In genomic region chr9:54641548-54641947, GRCm38 (mm10) we compare ENCODE assay signal across 23 mouse cellular contexts. TPM values are rescaled to one million over a fixed set of nuclear protein-coding genes. Genes with fewer than 3 reads are reported as not detected.
DNase-seq lines count a peak whose midpoint lies in the region; ATAC-seq and TF ChIP-seq lines count a peak whose summit lies in the region.
"Had no signal": no experiment of that assay in that cellular context is flagged by ENCODE, and none has a peak within 500 bp of the region (broad histone marks: within the 10 kb centered on the region; RNA-seq: fewer than 3 reads in every experiment).

No protein-coding gene starts in this region.

- no peak overlapping the region for H3K9ac ChIP-seq in MEL (ENCODE audit: control insufficient read depth, low read depth, low read length, poor library complexity, severe bottlenecking)
- no peak overlapping the region for H3K9ac ChIP-seq in stomach, postnatal 0 days (ENCODE audit: low read length)
- no peak overlapping the region for H3K9ac ChIP-seq in kidney, embryonic 14.5 days (ENCODE audit: low read depth, low read length)
- H3K9ac ChIP-seq: embryonic facial prominence, embryonic 13.5 days; embryonic facial prominence, embryonic 15.5 days; forebrain, embryonic 12.5 days had no signal

- no peak for TF ChIP-seq CTCF in MEL (IDR thresholded peaks at IDR 0.05 in 2 of 3, conservative IDR thresholded peaks at IDR 0.05 in 1 of 3; ENCODE audit: control insufficient read depth in 1 of 3, insufficient read depth in 1 of 3, low read depth in 2 of 3, low read length in 3 of 3, poor library complexity in 1 of 3, severe bottlenecking in 1 of 3)
- TF ChIP-seq CTCF in stomach, postnatal 0 days (IDR thresholded peaks at IDR 0.05; ENCODE audit: low read depth), result no peak

- H3K36me3 ChIP-seq in MEL (ENCODE audit: control insufficient read depth in 1 of 2, insufficient read depth in 2 of 2, low read length in 2 of 2), result peaks cover 0 to 16% of the 10 kb centered on the region in 2 experiments; a peak in 2 of 4 replicates
- H3K36me3 ChIP-seq in stomach, postnatal 0 days (ENCODE audit: control insufficient read depth, insufficient read depth, low read length), result no peaks in the 10 kb centered on the region
- H3K36me3 ChIP-seq in kidney, embryonic 14.5 days (ENCODE audit: control insufficient read depth, insufficient read depth, low read length), result no peaks in the 10 kb centered on the region
- H3K36me3 ChIP-seq: embryonic facial prominence, embryonic 13.5 days; embryonic facial prominence, embryonic 15.5 days; forebrain, embryonic 10.5 days; forebrain, embryonic 12.5 days; G1E had no signal

- peaks cover 7 to 13% of the 10 kb centered on the region in 2 experiments for H3K4me1 ChIP-seq in MEL (ENCODE audit: control insufficient read depth in 1 of 2, insufficient read depth in 2 of 2, low read length in 2 of 2)
- H3K4me1 ChIP-seq in stomach, postnatal 0 days (replicated peaks; ENCODE audit: control insufficient read depth, insufficient read depth), result no peaks in the 10 kb centered on the region
- no peaks in the 10 kb centered on the region for H3K4me1 ChIP-seq in kidney, embryonic 14.5 days (ENCODE audit: control insufficient read depth, insufficient read depth, low read length)
- H3K4me1 ChIP-seq: embryonic facial prominence, embryonic 13.5 days; forebrain, embryonic 10.5 days; forebrain, embryonic 12.5 days had no signal

- H3K27me3 ChIP-seq in MEL (ENCODE audit: control insufficient read depth in 1 of 2, insufficient read depth in 2 of 2, low read length in 2 of 2), result no peaks in the 10 kb centered on the region
- H3K27me3 ChIP-seq in stomach, postnatal 0 days (ENCODE audit: control insufficient read depth, insufficient read depth, low read length), result no peaks in the 10 kb centered on the region
- H3K27me3 ChIP-seq in kidney, embryonic 14.5 days (ENCODE audit: control insufficient read depth, insufficient read depth, low read length), result no peaks in the 10 kb centered on the region
- H3K27me3 ChIP-seq: embryonic facial prominence, embryonic 13.5 days; embryonic facial prominence, embryonic 15.5 days; forebrain, embryonic 12.5 days had no signal

- no peaks in the 10 kb centered on the region for H3K9me3 ChIP-seq in MEL (replicated peaks; ENCODE audit: insufficient read depth, low read length)
- H3K9me3 ChIP-seq in stomach, postnatal 0 days (ENCODE audit: control insufficient read depth, low read length), result no peaks in the 10 kb centered on the region
- H3K9me3 ChIP-seq in kidney, embryonic 14.5 days (ENCODE audit: control insufficient read depth, low read length), result no peaks in the 10 kb centered on the region
- H3K9me3 ChIP-seq: embryonic facial prominence, embryonic 13.5 days; embryonic facial prominence, embryonic 15.5 days; forebrain, embryonic 10.5 days; forebrain, embryonic 12.5 days; G1E had no signal

- no peak for TF ChIP-seq EP300 in MEL (IDR thresholded peaks at IDR 0.05; ENCODE audit: low read depth in 1 of 2, low read length in 2 of 2)
- no peak for TF ChIP-seq EP300 in stomach, postnatal 0 days (optimal IDR thresholded peaks at IDR 0.05)

- no peak for ATAC-seq in stomach, postnatal 0 days (ENCODE audit: low FRiP score, low TSS enrichment)
- ATAC-seq in kidney, embryonic 14.5 days (ENCODE audit: low FRiP score, low TSS enrichment), result no peak
- ATAC-seq: forebrain, embryonic 14.5 days; forebrain, embryonic 16.5 days had no signal

- TF ChIP-seq POLR2A in MEL (IDR thresholded peaks at IDR 0.05; ENCODE audit: control insufficient read depth in 1 of 2, insufficient read depth in 1 of 2, low read depth in 1 of 2, low read length in 2 of 2, poor library complexity in 1 of 2), result no peak

- no peak for TF ChIP-seq RAD21 in MEL (IDR thresholded peaks at IDR 0.05; ENCODE audit: low read depth, low read length)

- H3K79me2 ChIP-seq in MEL (ENCODE audit: control insufficient read depth, insufficient read depth, low read length, poor library complexity), result no peaks in the 10 kb centered on the region

- no peak overlapping the region for H3K4me2 ChIP-seq in stomach, postnatal 0 days (replicated peaks; ENCODE audit: low read depth)
- H3K4me2 ChIP-seq in kidney, embryonic 14.5 days (replicated peaks; ENCODE audit: low read depth, low read length), result no peak overlapping the region
- H3K4me2 ChIP-seq: embryonic facial prominence, embryonic 13.5 days; embryonic facial prominence, embryonic 15.5 days; forebrain, embryonic 12.5 days had no signal

- 80% methylated on average over 3 of the region's 3 CpGs for WGBS in stomach, postnatal 0 days
- WGBS in kidney, embryonic 14.5 days, result 66% methylated on average over 3 of the region's 3 CpGs

- H3K4me3 ChIP-seq in MEL (ENCODE audit: control insufficient read depth in 1 of 2, insufficient read depth in 1 of 2, low read depth in 2 of 2, low read length in 2 of 2), result no peak overlapping the region; a peak in 1 of 4 replicates
- no peak overlapping the region for H3K4me3 ChIP-seq in stomach, postnatal 0 days (ENCODE audit: low read depth, low read length)
- H3K4me3 ChIP-seq in kidney, embryonic 14.5 days (ENCODE audit: low read length), result no peak overlapping the region
- H3K4me3 ChIP-seq: embryonic facial prominence, embryonic 13.5 days; embryonic facial prominence, embryonic 15.5 days; erythroblast, embryonic 14.5 days; forebrain, embryonic 10.5 days; forebrain, embryonic 12.5 days had no signal

- no peak overlapping the region for H3K27ac ChIP-seq in MEL (ENCODE audit: control insufficient read depth, low read depth, low read length)
- H3K27ac ChIP-seq in stomach, postnatal 0 days (replicated peaks), result 0 out of 2 replicates have a peak overlapping the region, but pooled peaks have one; percentile 4
- H3K27ac ChIP-seq in kidney, embryonic 14.5 days (ENCODE audit: low read depth, low read length), result no peak overlapping the region
- H3K27ac ChIP-seq: embryonic facial prominence, embryonic 13.5 days; embryonic facial prominence, embryonic 15.5 days; forebrain, embryonic 10.5 days; forebrain, embryonic 12.5 days had no signal

- peak; percentile 34 for DNase-seq in 416B (ENCODE audit: low read depth)
- DNase-seq in MEL (ENCODE audit: low read depth, low spot score), result peak; percentile 23
- DNase-seq in stomach, postnatal 0 days (ENCODE audit: low spot score), result no peak
- no peak for DNase-seq in urinary bladder, postnatal 14 days (ENCODE audit: low spot score)
- DNase-seq: adrenal gland, postnatal 10 days; adrenal gland, postnatal 25 days; cerebellum, adult 11 months; cerebellum, adult 18-20 months; cerebellum, adult 8-10 months; cerebellum, adult 9-11 months; cerebellum, postnatal 14 days; cerebellum, postnatal 36 days; embryo, embryonic 11 days had no signal

TF ChIP-seq in MEL, 35 proteins besides CTCF, POLR2A, EP300 and RAD21:
- TF ChIP-seq USF1 (IDR thresholded peaks at IDR 0.05; ENCODE audit: low read depth, low read length) (no peak), RCOR1 (IDR thresholded peaks at IDR 0.05; ENCODE audit: low read depth, low read length) (no peak), MXI1 (IDR thresholded peaks at IDR 0.05; ENCODE audit: low read depth, low read length) (no peak), TAL1 (IDR thresholded peaks at IDR 0.05; ENCODE audit: low read length) (no peak)

RNA-seq across cellular contexts. Expression of gene Acsbg1, which starts 20.1 kb away (rescaled TPM):
- 8.3 and 11.9 TPM in 2 replicates for total RNA-seq in MEL (2012; rRNA removed)
- polyA plus RNA-seq in MEL (2012; ENCODE audit: insufficient read depth in 1 of 2, insufficient read length in 2 of 2, low read depth in 1 of 2, low replicate concordance in 2 of 2, missing spikeins in 1 of 2), result 1 to 10 TPM in 1 of 2 experiments, not detected in 1; 8.8 TPM
- 57.7 and 68.3 TPM in 2 replicates for polyA plus RNA-seq in stomach, postnatal 0 days (2015; fragmentation: Nextera tagmentation; extraction: Ambion mirVana)
- 2.2 and 3.0 TPM in 2 replicates for polyA plus RNA-seq in kidney, embryonic 14.5 days (2014; fragmentation: Nextera tagmentation; extraction: Ambion mirVana)
- total RNA-seq: common myeloid progenitor, adult 5-6 weeks had no signal
- polyA plus RNA-seq: erythroblast, embryonic 14.5 days had no signal

RNA-seq across cellular contexts. Expression of gene Idh3a, which starts 55.4 kb away (rescaled TPM):
- total RNA-seq in MEL (2012; rRNA removed), result 160 and 170 TPM in 2 replicates
- polyA plus RNA-seq in MEL (2012; ENCODE audit: insufficient read depth in 1 of 2, insufficient read length in 2 of 2, low read depth in 1 of 2, low replicate concordance in 2 of 2, missing spikeins in 1 of 2), result 100 to 1,000 TPM; 205 to 282 TPM
- polyA plus RNA-seq in stomach, postnatal 0 days (2015; fragmentation: Nextera tagmentation; extraction: Ambion mirVana), result 105 TPM in 2 replicates
- 132 and 145 TPM in 2 replicates for polyA plus RNA-seq in kidney, embryonic 14.5 days (2014; fragmentation: Nextera tagmentation; extraction: Ambion mirVana)

RNA-seq across cellular contexts. Expression of gene Dnaja4, which starts 57.1 kb away (rescaled TPM):
- total RNA-seq in MEL (2012; rRNA removed), result 7.5 and 10.9 TPM in 2 replicates
- polyA plus RNA-seq in MEL (2012; ENCODE audit: insufficient read depth in 1 of 2, insufficient read length in 2 of 2, low read depth in 1 of 2, low replicate concordance in 2 of 2, missing spikeins in 1 of 2), result 10 to 100 TPM in 1 of 2 experiments, not detected in 1; 13.0 TPM
- polyA plus RNA-seq in stomach, postnatal 0 days (2015; fragmentation: Nextera tagmentation; extraction: Ambion mirVana), result 5.5 and 6.2 TPM in 2 replicates
- 1.9 and 3.0 TPM in 2 replicates for polyA plus RNA-seq in kidney, embryonic 14.5 days (2014; fragmentation: Nextera tagmentation; extraction: Ambion mirVana)
- polyA plus RNA-seq: G1E had no signal

Comparison
In these comparisons a context has a peak if more than half of its experiments do, and no peak if none do; other contexts are left out.
1. DNase-seq: peak in 416B (single experiment) and MEL (single experiment); none in stomach, postnatal 0 days (single experiment) and urinary bladder, postnatal 14 days (single experiment).